Comparison of ENCODE assay signal across 22 mouse cellular contexts in genomic region chr8:66388693-66389092, GRCm38 (mm10).
A peak's percentile ranks its signal among the peaks of the same experiment; 100 is the strongest.
DNase-seq lines count a peak whose midpoint lies in the region; ATAC-seq lines count a peak whose summit lies in the region.
"Had no signal": no experiment of that assay in that cellular context is flagged by ENCODE, and none has a peak within 500 bp of the region (broad histone marks: within the 10 kb centered on the region; RNA-seq: fewer than 3 reads in every experiment).

No protein-coding gene starts in this region.

- peak; percentile 26 for DNase-seq in heart, adult 8-10 months (ENCODE audit: low spot score)
- DNase-seq in lung, adult 18-20 months = peak; percentile 6 to 17
- no peak for DNase-seq in lung, postnatal 10 days
- DNase-seq: cerebellum, adult 18-20 months; cerebellum, postnatal 36 days; forebrain, postnatal 0 days; gastrocnemius, postnatal 10 days; left cerebral cortex, postnatal 4 days; right cerebral cortex, adult 18-20 months; spleen, adult 18-20 months; thymus, postnatal 14 days had no signal

- no peaks in the 10 kb centered on the region for H3K9me3 ChIP-seq in heart, embryonic 12.5 days (replicated peaks)
- H3K9me3 ChIP-seq: embryonic facial prominence, embryonic 10.5 days; hindbrain, embryonic 13.5 days had no signal

- H3K36me3 ChIP-seq in heart, embryonic 12.5 days = no peaks in the 10 kb centered on the region
- H3K36me3 ChIP-seq: embryonic facial prominence, embryonic 10.5 days; hindbrain, embryonic 13.5 days had no signal

- H3K9ac ChIP-seq in heart, embryonic 12.5 days = no peak overlapping the region
- H3K9ac ChIP-seq: forebrain, postnatal 0 days; hindbrain, embryonic 13.5 days; liver, embryonic 14.5 days had no signal

- H3K4me2 ChIP-seq in heart, embryonic 12.5 days = no peak overlapping the region
- H3K4me2 ChIP-seq: hindbrain, embryonic 13.5 days had no signal

- H3K27me3 ChIP-seq in heart, embryonic 12.5 days (replicated peaks) = no peaks in the 10 kb centered on the region
- H3K27me3 ChIP-seq: hindbrain, embryonic 13.5 days had no signal

- H3K4me3 ChIP-seq in heart, embryonic 12.5 days = no peak overlapping the region
- H3K4me3 ChIP-seq: embryonic facial prominence, embryonic 10.5 days; hindbrain, embryonic 13.5 days had no signal

- 63% methylated on average over 2 of the region's 2 CpGs for WGBS in heart, embryonic 12.5 days

- no peaks in the 10 kb centered on the region for H3K4me1 ChIP-seq in heart, embryonic 12.5 days (replicated peaks)
- H3K4me1 ChIP-seq: embryonic facial prominence, embryonic 10.5 days; hindbrain, embryonic 13.5 days had no signal

- no peak for ATAC-seq in heart, embryonic 12.5 days (ENCODE audit: insufficient number of reproducible peaks, low FRiP score)
- peak; percentile 68 for ATAC-seq in common myeloid progenitor, adult 5-6 weeks (replicated peaks; ENCODE audit: low read depth, poor library complexity, severe bottlenecking)
- ATAC-seq in neutrophil, adult 5-6 weeks (ENCODE audit: extremely low read depth, insufficient number of reproducible peaks, low FRiP score, poor library complexity, severe bottlenecking) = 0 out of 2 replicates have a peak, but pooled peaks have one; percentile 21
- no peak for ATAC-seq in activated CD4-positive, CD25-positive, alpha-beta regulatory T cell, adult 4 months
- ATAC-seq in erythroid progenitor cell, adult 5-6 weeks (replicated peaks; ENCODE audit: low FRiP score, poor library complexity, severe bottlenecking) = no peak
- ATAC-seq: forebrain, postnatal 0 days; midbrain, embryonic 16.5 days; Patski had no signal

- no peak overlapping the region for H3K27ac ChIP-seq in heart, embryonic 12.5 days (ENCODE audit: poor library complexity, severe bottlenecking)
- H3K27ac ChIP-seq: embryonic facial prominence, embryonic 10.5 days; hindbrain, embryonic 13.5 days; liver, embryonic 14.5 days; stomach, postnatal 0 days had no signal

Comparison
In these comparisons a context has a peak if more than half of its experiments do, and no peak if none do; other contexts are left out.
1. ATAC-seq: peak in common myeloid progenitor, adult 5-6 weeks (single experiment) and neutrophil, adult 5-6 weeks (single experiment); none in heart, embryonic 12.5 days (single experiment), activated CD4-positive, CD25-positive, alpha-beta regulatory T cell, adult 4 months (single experiment) and erythroid progenitor cell, adult 5-6 weeks (single experiment).